Mouse (Mus musculus) ovary, postnatal 10 days (tissue): Measurements from ENCODE around the gene Slc6a20a.

Source experiments
- DNase-seq: peaks from one replicate; pipeline ENCODE4 v3.0.0; 2022; ENCODE audit warnings: low spot score

Gene Slc6a20a

DNA sequence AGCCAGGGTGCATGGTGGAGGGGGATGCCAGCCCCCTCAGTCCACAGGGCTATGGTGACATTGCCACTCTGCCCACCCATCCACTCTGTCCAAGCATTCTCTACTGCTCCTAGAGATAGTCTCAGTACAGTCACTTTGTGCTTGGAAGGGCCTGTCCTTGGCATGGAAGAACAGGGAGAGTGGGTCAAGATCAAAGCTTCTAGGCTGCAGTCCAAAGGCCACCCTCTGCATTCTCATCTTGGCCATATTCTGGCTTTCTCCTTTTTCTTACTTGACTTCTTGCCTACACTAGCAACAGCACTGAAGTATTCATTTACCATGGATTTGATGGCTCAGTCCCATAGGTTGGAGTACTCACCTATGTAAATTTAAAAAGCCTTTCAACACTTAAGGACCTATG, 40.5 kb downstream of the Slc6a20a start:
- no peak for DNase-seq

GRCm38 (mm10) chr9:123636771-123637170, 41.9 kb downstream of the Slc6a20a start:
- no peak for DNase-seq

DNA sequence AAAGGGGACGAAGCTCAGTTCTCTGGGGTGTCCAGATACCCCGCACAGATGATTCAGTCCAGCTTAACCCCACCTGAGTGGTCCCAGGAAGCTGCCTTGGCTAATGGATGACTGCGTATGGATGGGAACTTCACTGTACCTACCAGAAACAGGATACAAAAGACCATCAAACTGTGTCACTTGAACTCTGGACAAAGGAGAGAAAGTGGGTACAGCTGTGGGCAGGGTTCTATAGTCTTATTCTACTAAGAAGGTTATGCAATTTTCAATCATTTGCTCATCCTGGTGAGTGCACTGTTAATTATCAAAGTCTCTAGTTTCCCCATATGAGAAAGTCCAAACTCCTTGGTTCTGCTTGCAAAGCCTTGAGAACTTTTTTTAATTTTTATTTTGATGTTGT, 45.7 kb downstream of the Slc6a20a start:
- DNase-seq = no peak

GRCm38 (mm10) chr9:123632281-123632680, 46.4 kb downstream of the Slc6a20a start, which contains the start of gene Slc6a20b:
Gene Slc6a20b (minus strand): TSS chr9:123632565.
- no peak for DNase-seq

- no peak for DNase-seq
Observed at GRCm38 (mm10) chr9:123631666-123632065, 47.0 kb downstream of the Slc6a20a start.

DNA sequence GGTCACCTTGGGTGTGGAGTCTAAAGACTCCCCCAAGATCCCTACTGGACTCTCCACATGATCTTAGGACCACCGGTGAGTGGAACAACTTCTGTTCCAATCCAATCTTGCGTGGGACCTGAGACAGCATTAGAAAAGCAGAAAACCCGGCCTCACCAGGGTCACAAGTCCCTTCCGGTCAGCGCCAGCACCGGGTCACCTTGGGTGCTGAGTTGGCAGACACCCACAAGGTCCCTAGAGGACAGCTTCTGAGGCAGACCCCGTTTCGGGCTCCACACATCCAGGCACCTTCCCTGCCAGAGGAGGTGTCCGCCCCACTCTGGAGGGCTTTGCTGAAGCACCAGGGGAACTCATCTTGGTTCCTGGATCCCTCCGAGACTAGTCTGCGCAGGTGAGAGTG, 52.9 kb downstream of the Slc6a20a start:
- no peak for DNase-seq

- no peak for DNase-seq
Observed at GRCm38 (mm10) chr9:123624741-123625140, 53.9 kb downstream of the Slc6a20a start.

- DNase-seq = no peak
Observed at GRCm38 (mm10) chr9:123620311-123621098, 58.2 kb downstream of the Slc6a20a start.

DNA sequence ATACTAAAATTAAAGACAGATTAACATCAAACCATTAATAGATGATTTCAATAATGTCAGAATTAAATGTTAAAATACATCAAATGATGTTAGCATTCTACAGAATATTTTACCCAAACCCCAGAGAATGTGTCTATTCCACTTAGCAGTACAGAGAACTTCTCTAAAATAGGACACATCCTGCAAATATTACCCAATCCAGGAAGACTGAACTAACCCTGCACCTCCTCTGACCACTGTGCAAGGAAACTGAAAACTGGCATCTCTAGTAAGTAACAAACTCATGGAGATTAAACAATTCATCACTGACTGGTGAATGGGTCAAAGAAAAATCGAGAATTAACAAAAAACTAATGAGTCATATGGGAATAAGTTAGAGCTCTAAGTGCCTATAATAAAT, 77.2 kb downstream of the Slc6a20a start:
- DNase-seq = no peak

DNA sequence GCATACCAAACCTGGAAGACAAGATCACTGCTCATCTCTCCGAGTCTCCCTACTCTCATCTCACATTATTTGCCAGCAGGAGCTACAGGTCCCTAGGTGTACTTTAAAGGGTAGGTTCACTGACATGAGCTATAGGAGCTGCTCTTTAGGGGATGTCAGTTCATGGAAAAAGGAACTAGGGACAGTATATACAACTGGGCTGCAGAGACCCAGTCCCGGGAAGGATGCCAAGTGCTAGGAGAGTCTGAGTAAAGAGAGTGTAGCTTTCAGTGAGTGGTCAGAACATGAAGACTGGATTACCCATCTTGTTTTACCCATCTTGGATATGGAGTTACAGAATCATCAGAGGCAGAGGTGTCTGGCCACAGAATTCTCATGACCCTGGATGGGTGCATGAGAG, 81.3 kb downstream of the Slc6a20a start:
- no peak for DNase-seq

DNA sequence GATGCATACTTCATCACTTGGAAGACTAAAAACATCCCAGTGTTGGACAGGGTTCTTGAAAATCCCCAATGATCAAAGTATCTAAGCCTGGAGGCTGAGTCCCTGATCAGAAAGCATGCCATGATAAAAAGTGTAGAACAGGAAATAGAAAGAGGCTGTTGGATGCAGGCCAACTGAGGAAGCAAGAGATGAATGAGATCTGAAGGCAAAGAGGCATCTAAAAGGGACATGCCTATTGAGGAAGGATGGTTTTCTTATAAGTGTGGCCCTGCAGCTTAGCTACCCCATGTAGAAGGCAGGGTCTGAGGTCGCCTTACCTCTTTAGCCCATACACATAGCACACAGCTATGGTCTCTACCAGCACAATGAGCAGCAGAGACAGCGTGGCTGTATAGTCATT, 81.8 kb downstream of the Slc6a20a start:
- DNase-seq = no peak

GRCm38 (mm10) chr9:123595194-123595593, 83.5 kb downstream of the Slc6a20a start:
- DNase-seq = no peak

DNA sequence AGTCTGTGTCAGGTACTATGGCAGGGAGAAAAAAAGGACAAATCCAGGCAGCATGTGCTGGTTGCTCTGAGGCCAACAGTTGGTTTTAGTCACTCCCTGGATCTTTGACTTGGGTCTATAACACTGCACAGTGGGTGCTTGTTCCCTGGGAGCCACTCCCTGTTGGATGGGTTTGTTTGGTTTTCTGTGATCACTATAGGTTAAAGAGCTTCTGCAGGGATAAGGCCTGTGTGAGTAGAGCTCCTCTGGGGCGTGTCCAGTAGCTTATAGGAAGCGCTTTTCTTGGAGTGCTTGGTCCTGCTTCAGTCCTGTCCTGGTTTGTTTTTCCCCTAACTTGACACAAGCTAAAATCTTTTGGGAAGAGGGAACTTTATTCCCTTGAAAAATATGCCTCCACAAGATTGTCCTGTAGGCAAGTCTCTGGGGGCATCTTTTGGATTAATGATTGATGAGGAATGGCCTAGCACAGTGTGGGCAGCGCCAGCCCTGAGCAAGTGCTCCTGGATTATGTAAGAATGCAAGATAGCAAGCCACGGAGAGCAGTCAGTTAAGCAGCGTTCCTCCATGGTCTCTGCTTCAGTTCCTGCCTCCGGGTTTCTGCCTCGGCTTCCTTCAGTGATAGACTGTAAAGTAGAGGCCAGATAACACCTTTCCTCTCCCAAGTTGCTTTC, 89.3 kb downstream of the Slc6a20a start:
- DNase-seq = no peak
